Mouse (Mus musculus): ENCODE measurements around the gene Numbl.
"Not testable (repeated sequence)": the region's sequence is repeated elsewhere in the genome, so short reads cannot be mapped to it uniquely, and the experiment has no call there.

The Numbl gene

DNA sequence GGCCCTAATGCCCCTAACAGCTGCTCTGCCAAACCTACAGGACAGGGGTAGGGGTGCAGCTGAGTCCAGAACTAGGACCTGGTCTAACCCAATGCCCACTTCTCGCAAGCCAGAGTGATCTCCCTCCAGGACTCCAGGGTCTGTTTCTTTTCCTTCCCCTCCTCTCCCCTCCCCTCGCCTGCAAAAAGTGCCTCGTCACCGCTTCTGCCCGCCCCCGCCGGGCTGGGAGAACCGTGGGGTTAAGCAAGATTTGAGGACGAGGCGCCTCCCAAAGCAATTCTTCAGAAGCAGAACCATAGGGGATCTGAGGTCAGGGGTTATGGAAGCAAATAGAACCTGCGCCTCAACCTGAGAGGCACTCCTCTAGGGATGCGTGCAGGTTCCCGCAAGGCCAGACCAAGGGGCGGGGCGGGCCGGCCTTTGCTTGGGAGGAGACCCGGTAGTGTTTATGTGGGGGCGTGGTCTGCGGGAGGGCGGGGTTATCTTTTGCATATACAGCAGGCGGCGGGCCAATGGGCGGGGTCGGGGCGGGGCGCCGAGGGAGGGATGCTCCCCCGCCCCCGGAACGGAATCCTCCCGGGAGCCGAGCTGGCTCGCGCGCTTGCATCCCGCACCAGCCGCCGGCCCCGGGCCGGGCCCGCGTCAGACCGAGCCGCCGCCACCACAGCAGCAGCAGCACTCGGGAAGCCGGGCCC is at the start of gene Numbl:
TSS of gene Numbl (plus strand) at position 229 of the 695 bp plus-strand sequence.
- DNase-seq (ENCODE audit: extremely low read depth, low read depth), result peak; percentile 68

DNA sequence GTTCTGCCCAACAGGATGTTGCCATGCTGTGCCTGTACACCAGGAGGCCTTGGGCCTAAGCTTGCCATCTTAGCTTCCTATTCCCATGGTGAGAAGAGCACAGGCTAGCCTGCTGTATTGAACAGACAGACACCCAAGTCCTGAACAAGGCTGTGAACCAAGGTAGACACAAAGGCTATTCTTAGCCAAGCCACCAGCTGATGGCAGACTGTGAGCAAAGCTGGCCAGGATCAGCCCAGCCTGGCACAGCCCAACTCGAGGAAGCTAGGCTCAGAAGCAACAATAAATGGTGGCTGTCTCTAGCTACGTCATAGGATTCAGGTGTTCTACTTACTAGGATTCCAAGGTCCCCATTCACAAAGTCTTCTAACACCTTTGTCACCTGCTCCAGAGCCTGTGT is 45.6 kb upstream of the Numbl start:
- no peak for DNase-seq (ENCODE audit: extremely low read depth, low read depth)

DNA sequence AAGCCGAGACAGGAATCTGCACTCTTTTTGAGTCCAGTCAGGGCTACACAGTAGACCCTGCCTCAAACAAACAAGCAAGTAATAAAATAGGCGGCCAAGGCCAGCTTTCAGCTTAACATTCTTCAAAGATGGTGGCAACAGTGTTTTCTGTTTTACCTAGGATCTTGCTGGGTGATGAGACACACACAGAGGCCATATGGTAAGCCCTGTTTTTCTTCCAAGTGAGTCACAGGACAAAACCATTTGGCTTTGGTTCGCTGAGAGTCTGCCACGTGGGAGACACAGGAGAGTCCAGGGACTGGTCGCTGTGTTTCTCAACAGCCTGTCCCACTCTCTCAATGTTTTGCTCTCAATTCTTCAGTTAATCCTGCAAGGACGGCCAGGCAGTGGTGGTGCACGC is 39.6 kb upstream of the Numbl start:
- DNase-seq (ENCODE audit: extremely low read depth, low read depth), result no peak

DNA sequence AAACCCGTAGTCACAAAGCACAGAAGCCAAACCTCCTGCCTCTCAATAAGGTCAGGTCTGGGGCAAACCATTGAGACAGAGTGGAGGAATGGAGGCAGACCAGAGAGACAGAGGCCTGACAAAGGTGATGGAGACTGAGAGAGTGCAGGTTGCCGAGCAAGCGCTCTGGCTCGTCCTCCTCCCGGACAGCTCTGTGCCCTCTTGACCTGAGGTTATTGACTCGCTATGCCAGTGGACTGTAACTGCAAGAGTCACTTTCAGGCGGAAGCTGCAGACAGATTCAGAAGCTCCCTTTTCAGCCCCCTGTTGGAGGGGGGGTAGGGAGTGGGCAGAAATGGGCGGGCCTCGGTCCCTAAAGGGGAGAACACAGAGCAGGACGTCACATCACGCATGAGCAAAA is 38.3 kb upstream of the Numbl start:
- DNase-seq (ENCODE audit: extremely low read depth, low read depth), result no peak

DNA sequence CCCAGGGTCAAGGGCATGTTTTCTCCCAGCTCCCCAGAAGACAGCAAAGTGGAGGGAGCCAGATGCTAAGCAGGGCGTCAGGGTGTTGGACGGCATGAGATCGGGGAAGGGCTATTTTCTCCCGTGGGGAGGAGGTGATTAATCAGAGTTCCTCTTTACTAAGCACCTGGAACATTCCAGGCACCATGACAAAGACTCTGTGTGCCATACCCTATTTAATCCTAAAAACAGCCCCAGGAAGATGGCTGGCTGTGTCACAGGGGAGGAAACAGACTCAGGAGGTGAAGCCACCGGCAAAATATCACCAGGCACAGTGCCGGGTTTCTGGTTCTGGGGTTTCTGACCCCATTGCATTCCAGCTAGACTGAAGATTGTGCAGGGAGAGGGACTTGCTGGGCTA is 36.3 kb upstream of the Numbl start:
- no peak for DNase-seq (ENCODE audit: extremely low read depth, low read depth)

DNA sequence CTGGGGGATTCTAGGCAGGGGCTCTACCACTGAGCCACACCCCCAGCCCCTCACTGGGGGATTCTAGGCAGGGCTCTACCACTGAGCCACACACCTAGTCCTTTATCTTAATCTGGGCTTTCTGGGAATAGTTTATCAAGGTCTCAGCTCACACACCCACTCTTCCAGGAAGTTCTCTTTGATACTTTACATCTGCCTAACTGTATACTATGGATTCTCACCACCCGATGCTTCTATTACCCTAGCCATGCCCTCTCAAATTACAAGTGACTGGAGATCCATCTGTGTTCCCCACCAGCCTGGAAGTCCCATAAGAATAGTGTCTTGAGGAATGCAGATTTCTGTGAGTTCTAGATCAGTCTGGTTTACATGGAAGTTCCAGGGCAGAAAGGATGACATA is 35.7 kb upstream of the Numbl start:
- DNase-seq (ENCODE audit: extremely low read depth, low read depth), result peak; percentile 18

DNA sequence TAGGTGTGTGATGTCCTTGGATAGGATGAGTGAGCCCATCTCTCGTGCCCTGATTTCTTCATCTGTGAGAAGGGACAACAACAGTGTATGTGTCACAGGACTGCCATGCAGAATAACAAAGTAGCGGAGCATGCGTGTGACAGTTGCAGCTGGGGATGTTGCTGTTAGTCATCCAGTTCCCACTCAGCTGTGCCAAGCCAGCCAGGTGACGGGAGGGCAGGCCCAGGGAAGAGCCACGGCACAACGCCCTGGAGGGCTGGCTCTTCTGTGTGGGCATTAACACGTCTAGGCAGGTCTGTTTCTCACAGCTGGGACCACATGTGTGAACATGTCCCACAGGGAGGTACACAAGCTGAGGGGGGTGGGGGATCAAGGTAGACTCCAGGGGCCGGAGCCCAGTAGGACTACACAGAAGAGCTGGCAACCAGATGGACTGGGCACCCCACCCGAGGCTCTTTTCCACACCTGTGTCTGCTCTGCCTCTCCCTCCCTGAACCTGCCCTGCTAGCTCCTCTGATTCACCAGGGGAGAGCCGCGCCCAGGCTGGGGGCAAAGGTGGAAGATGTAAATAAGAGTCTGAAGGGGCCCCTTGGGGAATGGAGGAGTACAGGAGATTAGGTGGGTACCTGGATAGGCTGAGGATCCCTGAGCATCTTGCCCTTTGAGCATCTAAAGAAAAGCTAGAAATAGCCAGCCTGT is 33.2 kb upstream of the Numbl start:
- DNase-seq (ENCODE audit: extremely low read depth, low read depth), result no peak

DNA sequence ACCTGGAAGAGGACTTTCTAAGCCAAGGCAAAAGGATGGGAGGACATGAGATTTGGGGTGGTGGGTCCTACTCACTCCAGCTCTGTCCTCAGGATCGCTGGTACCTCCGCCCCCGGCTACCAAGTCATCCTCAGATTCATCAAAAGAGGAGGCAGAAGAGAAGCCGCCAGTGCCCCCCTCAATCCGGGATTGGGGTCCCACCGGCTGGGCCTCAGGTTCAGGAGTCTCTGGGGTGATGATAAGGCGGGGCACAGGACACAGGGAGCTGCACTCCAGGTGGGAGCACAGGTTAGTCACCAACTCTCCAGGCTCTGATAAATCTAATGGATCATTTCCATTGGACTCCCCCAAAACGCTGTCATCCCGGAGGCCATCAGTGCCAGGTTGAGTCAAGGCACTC is 31.0 kb upstream of the Numbl start:
- DNase-seq (ENCODE audit: extremely low read depth, low read depth), result no peak

DNA sequence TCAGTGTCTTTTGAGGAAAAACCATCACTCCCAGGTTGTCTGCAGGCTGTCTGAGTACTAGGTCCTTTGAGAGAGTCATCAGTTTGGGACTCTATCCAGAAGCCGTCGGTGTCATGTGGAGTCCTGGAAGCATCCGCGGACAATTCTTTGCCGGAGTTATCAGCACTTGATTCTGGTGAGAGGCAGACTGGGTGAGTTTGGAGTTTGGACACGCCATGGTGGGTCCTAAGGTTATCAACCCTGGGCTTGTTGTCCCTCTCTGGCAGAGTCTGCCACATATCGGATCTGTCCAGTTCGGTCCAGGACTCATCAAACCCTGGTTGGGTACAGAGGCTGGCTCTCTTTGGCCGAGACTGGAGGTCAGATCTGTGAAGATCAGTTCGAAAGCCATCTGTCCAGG is 30.6 kb upstream of the Numbl start:
- no peak for DNase-seq (ENCODE audit: extremely low read depth, low read depth)

DNA sequence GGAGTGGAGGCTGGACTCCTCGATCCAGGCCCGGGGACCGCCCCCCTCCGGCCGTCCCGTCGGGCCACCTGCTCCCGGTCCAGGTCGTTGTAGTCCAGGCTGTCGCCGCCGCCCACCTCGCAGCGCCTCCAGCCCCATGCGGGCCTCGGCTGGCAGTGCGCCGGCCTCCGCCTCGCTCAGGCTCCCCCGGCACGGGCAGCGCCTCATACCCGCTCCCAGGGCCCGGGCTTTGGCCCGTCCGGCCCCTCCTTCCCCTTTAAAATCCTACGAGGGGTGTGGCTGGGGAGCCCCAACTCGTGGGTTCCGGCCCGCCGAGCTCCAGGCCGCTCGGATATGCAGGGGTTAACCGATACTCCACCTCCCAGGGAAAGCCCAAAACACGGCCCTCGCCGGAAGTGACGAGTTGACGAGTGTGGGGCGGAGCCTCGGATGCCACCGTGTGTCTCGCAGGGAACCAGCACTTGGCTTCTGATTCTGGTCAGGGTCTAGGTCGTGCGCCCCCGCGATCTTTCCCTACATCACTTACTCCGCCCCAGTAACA is 29.9 kb upstream of the Numbl start, which contains the start of gene Itpkc:
TSS of gene Itpkc (minus strand) at position 381 of the 541 bp plus-strand sequence.
- DNase-seq (ENCODE audit: extremely low read depth, low read depth), result peak; percentile 91

DNA sequence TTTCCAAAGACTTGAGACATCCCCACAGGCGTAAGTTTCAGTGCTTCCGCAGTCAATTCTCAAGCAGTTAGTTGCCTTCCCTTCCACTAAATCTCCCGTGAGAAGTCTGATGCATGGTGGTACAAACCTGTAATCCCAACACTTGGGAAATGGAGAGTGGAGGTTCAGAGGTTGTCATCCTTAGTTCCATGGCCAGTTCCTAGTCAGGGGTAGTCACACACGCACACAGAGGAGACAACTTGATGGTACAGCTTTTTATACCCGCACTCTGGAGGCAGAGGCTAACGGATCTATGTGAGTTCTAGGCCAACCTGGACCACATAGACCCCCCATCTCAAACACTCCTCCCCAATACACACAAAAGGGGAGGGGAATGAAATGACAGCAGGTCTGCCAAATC is 29.4 kb upstream of the Numbl start:
- no peak for DNase-seq (ENCODE audit: extremely low read depth, low read depth)

DNA sequence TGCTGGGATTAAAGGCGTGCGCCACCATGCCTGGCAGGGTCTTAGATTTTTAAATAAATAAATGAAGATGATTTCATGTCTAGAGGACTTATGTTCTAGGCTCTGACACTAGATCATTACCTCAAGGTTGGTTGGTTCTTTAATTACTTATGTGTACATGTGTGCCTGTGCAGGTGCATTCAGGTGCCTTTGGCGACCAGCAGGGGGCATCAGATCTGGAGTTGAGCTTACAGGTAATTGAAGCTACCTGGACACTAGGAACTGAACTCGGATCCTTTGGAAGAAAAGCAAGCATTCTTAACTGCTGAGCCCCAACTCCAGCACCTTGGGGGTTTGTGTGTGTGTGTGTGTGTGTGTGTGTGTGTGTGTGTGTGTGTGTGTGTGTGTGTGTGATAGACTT is 27.5 kb upstream of the Numbl start:
- no peak for DNase-seq (ENCODE audit: extremely low read depth, low read depth)

DNA sequence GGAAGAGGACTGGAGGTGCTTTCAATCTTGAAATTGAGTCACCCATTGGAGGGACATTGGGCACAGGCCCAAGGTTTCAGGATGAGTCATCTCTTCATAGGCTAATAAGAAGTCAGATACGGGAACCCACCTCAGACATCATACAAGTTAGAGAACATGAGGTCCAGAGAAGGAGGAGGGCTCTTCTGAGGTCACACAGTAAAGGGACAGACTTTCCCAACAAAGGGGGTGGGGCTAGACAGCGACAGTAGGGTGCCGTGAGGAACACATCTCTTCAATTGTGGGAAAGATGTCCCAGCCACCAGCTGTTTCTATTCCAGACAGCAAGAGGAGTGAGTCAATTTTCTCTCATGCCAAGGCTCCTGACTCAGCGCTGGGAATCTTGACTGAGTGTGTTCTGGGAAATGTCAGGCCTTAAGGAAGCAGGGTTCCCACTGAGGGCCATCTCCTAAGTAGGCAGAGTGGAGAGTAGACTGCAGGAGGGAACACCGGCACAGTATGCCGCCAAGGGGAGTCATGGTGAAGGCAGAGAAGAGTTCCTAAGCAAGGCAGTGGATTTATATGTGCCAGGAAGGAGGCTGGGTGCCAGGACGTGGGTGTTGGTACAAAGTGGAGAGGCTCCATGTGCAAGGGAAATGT is 26.4 kb upstream of the Numbl start:
- DNase-seq (ENCODE audit: extremely low read depth, low read depth), result no peak

DNA sequence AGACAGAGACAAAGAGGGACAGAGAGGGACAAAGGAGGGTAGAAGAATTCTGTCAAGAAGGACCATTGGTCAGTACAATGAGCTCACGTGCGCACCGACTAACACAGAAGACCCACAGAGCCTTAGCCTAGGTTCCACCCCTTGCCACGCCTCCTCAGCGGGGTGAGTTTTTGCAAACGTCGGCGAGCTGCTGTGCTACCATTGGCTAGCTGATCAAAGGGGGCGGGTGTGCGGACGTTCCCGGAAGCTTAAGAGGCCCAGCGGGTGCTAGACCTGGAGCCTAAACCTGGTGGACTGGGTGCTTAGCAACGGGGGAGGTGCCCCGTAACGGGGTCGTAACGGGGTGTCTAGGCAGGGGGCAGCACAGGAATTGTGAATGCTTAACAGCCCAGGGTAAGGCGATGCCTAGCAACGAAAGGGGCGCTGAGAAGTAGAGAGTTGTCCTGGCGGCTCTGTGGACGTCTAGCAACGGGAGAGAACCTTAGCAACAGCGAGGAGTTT is 25.4 kb upstream of the Numbl start, which contains the start of gene Coq8b:
TSS of gene Coq8b (plus strand) at position 243 of the 501 bp plus-strand sequence.
- peak; percentile 88 for DNase-seq (ENCODE audit: extremely low read depth, low read depth)

DNA sequence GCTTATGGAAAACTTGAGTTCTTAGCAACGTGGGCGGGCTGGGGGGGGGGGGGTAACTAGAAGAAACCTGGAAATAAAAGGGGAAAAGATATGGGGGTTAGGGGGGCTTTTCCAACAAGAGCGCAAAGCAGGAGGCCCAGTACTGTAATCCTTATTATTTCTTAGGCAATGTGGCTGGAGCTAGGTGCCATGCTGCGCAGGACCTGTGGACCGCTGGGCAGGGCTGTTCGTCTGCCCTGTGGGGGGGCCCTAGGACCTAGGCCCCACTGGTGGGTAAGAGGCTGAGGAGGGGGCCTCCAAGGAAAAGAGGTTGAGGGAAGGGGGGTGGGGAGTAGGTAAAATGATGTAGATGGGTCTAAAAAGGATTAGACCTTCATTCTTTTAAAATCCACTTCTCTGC is 24.9 kb upstream of the Numbl start:
- DNase-seq (ENCODE audit: extremely low read depth, low read depth), result no peak

DNA sequence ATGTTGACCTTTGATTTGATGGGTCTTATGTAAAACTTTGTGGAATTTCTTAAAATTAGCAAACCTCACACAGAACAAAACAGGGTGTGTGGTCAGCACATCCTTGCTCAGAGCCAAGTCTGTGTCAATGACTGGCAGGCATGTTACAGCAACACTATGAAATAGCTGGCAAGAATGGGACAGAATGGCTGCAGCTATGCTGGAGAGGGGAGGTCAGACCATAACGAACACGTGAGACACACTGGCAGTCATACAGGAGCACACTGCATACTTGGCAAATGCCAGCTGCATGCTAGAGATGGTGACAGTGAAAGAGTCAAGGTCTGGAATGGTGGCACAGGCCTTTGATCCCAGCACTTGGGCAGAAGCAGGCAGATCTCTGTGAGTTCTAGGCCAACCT is 22.5 kb upstream of the Numbl start:
- no peak for DNase-seq (ENCODE audit: extremely low read depth, low read depth)

DNA sequence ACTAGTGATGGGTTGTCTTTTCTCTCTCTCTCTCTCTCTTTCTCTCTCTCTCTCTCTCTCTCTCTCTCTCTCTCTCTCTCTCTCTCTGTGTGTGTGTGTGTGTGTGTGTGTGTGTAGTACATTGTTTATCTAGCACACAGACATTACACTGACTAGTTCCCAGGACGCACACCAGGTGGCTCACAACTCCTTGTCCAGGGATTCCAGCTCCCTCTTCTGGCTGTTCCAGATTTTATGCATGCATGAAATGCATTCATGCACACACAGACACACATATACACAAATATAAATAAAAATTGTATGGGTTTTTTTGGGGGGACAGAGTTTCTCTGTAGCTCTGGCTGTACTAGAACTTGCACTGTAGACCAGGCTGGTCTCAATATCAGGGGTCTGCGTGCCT is 20.7 kb upstream of the Numbl start:
- no peak for DNase-seq (ENCODE audit: extremely low read depth, low read depth)

DNA sequence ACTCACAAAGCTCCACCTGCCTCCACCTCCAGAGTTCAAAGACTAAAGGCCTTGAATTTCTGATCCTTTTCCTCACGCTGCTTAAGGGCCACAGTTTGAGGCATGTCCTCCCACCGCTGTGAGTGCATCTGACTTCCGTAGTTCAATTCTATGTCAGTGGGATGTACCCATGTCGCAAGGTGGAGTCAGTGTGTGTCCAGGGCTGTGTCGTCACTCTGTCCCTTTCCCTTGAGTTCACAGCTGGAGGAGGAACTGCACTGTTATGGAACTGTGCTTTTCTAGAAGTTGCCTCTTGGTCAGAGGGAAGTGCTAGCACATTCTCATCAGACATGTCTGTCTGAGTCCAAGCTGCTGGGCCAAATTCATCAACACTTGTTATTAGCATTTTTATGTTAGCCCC is 19.7 kb upstream of the Numbl start:
- no peak for DNase-seq (ENCODE audit: extremely low read depth, low read depth)

DNA sequence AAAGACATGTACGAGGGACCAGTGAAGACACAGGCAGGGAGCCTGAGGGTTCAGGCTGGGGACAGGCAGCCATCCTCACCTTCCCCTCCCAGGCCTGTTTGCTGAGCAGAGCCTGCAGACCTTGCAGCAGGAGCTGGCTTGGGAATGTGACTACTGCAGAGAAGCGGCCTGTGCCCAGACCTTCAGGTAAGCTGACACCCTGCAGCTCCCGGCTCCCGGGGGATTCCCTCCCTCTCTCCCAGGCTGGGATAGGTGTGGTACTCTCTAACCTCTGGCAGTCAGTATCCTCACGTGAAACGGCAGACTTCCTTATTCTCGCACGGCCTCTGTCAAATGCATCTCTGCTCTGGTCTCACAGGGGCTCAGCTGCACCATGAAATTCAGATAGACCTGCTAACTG is 15.0 kb upstream of the Numbl start:
- no peak for DNase-seq (ENCODE audit: extremely low read depth, low read depth)

DNA sequence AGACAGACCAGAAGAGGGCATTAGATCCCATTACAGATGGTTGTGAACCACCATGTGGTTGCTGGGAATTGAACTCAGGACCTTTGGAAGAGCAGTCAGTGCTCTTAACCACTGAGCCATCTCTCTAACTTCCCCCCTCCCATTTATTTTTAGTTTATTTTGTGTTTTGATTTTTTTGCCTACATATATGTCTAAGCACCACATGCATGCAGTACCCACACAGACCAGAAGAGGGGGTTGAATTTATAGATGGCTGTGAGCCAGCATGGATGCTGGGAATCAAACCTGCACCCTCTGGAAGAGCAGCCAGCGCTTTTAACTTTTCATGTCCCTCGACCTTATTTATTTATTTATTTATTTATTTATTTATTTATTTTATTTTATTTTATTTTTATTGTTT is 14.1 kb upstream of the Numbl start:
- not testable (repeated sequence) for DNase-seq (ENCODE audit: extremely low read depth, low read depth)

DNA sequence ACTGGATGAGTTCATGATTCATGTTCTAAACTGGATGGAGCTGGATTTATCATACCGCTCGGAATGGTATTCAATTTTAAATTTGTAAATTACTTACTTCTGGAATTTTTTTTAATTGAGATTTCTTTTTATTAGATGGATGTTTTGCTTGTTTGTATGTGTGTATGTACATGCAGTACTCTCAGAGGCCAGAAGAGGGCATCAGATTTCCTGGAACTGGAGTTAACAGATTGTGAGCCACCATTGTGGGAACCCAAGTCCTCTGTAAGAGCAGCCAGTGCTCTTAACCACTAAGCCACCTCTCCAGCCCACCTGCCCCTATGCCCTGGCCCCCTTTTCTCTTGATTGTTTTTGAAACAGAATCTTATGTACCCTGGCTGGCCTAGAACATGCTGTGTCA is 9.1 kb upstream of the Numbl start:
- DNase-seq (ENCODE audit: extremely low read depth, low read depth), result no peak

DNA sequence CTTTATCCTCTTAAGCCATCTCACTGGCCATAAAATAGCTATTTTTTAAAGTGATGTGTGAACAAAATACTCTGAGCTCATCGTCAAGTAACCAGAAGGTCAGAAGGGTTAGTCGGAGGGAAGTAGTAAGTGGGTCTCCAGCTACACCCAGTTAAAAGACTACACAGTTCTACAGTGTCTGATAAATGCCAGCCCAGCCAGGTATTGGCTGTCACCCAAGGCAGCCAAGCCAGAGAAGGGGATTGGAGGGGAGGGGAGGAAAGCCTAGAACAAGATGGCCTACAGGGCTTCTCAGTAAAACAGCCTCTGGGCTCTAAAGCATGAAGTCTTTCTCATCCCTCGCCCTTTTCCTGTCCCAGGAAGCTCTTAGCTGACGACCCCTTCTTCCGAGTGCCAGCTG is 8.3 kb upstream of the Numbl start:
- no peak for DNase-seq (ENCODE audit: extremely low read depth, low read depth)
